Mouse (Mus musculus) heart, postnatal 14 days (tissue): ENCODE data around the gene Eif4a2. TPM values are rescaled to one million over a fixed set of nuclear protein-coding genes. Genes with fewer than 3 reads are reported as not detected.

Experiments
- DNase-seq, 2 experiments: peaks; one replicate each; pipeline ENCODE4 v3.0.0; 2021 to 2022
- intact Hi-C: fragments of 180-260 bp; cut with DNase I; formaldehyde crosslinking; loops from one replicate; pipeline ENCODE4 v1.15.1; 2025
- microRNA-seq, 2 experiments: library from miRNA; unstranded; fragments of <30 nt; microRNA quantifications; one replicate each; pipeline ENCODE4 v1.2.0; 2021 to 2022
- total RNA-seq, 2 experiments: library from RNA; stranded (reverse); gene quantifications; 2 replicates each; pipeline ENCODE4 v1.2.3; 2021

Gene Eif4a2
- total RNA-seq, 2 experiments from 2014 or later, result 264 to 305 TPM

GRCm38 (mm10) chr16:23130303-23130702 lies 23.1 kb downstream of the Eif4a2 start:
- intact Hi-C loops, result no loop called here
- no peak for DNase-seq

GRCm38 (mm10) chr16:23132336-23132735 lies 25.1 kb downstream of the Eif4a2 start:
- DNase-seq, result no peak
- intact Hi-C loops, result no loop called here

- DNase-seq, result peak in 1 of 2 experiments; percentile 24
- intact Hi-C loops, result loop anchor here (1.0 to 2.0 kb wide), 2 partner anchors 46 to 259 kb away; no protein-coding TSS in a partner anchor
Measured at GRCm38 (mm10) chr16:23135421-23136149, 28.3 kb downstream of the Eif4a2 start.

GRCm38 (mm10) chr16:23136406-23136970 lies 29.2 kb downstream of the Eif4a2 start:
- intact Hi-C loops, result no loop called here
- DNase-seq, result no peak

GRCm38 (mm10) chr16:23140911-23141310 lies 33.7 kb downstream of the Eif4a2 start:
- intact Hi-C loops, result no loop called here
- DNase-seq, result no peak

- intact Hi-C loops, result no loop called here
- DNase-seq, result no peak
Measured at GRCm38 (mm10) chr16:23144326-23144725, 37.1 kb downstream of the Eif4a2 start.

GRCm38 (mm10) chr16:23145211-23145610 lies 38.0 kb downstream of the Eif4a2 start:
- intact Hi-C loops, result no loop called here

GRCm38 (mm10) chr16:23146280-23146679 lies 39.0 kb downstream of the Eif4a2 start, which contains the start of gene Adipoq:
Gene Adipoq (plus strand): TSS chr16:23146536.
- no peak for DNase-seq
- intact Hi-C loops, result no loop called here

More at GRCm38 (mm10) chr16:23145211-23145610, 38.0 kb downstream of the Eif4a2 start:
- DNase-seq, result no peak

GRCm38 (mm10) chr16:23148936-23149335 lies 41.7 kb downstream of the Eif4a2 start:
- intact Hi-C loops, result no loop called here
- DNase-seq, result no peak

GRCm38 (mm10) chr16:23149396-23149795 lies 42.2 kb downstream of the Eif4a2 start:
- intact Hi-C loops, result no loop called here
- DNase-seq, result no peak

- DNase-seq, result peak; percentile 28 to 47
- intact Hi-C loops, result loop anchor here (1.0 to 2.0 kb wide), 2 partner anchors 73 to 252 kb away; partner anchors contain the start of gene St6gal1
Measured at GRCm38 (mm10) chr16:23151423-23151822, 44.2 kb downstream of the Eif4a2 start.

- intact Hi-C loops, result no loop called here
- no peak for DNase-seq
Measured at GRCm38 (mm10) chr16:23154261-23154660, 47.0 kb downstream of the Eif4a2 start.

GRCm38 (mm10) chr16:23157013-23157412 lies 49.8 kb downstream of the Eif4a2 start:
- intact Hi-C loops, result no loop called here
- DNase-seq, result no peak

- DNase-seq, result no peak
- intact Hi-C loops, result no loop called here
Measured at GRCm38 (mm10) chr16:23158292-23158691, 51.0 kb downstream of the Eif4a2 start.

- no peak for DNase-seq
- intact Hi-C loops, result no loop called here
Measured at GRCm38 (mm10) chr16:23158957-23159356, 51.7 kb downstream of the Eif4a2 start.

GRCm38 (mm10) chr16:23159749-23160148 lies 52.5 kb downstream of the Eif4a2 start:
- DNase-seq, result no peak
- intact Hi-C loops, result no loop called here

- intact Hi-C loops, result no loop called here
Measured at GRCm38 (mm10) chr16:23162116-23162515, 54.9 kb downstream of the Eif4a2 start.

More at GRCm38 (mm10) chr16:23162116-23162515, 54.9 kb downstream of the Eif4a2 start:
- DNase-seq, result no peak

Small RNA genes within 50 kb of the gene (microRNA-seq; reads per million reads assigned to microRNA genes)
- gene Gm49346, result 0 reads per million in 2 experiments

Other genes starting within 250 kb of the Eif4a2 start
- gene Tbccd1, start 249.8 kb upstream of the Eif4a2 start, total RNA-seq, result 1 to 10 TPM; 9.1 to 9.9 TPM
- gene Dnajb11, start 249.6 kb upstream of the Eif4a2 start, total RNA-seq, result 10 to 100 TPM; 47.6 to 54.3 TPM
- gene Ahsg, start 216.2 kb upstream of the Eif4a2 start, total RNA-seq, result 10 to 100 TPM in 1 of 2 experiments, 1 to 10 TPM in 1; 8.8 to 16.6 TPM
- not detected for gene Fetub, start 189.1 kb upstream of the Eif4a2 start, total RNA-seq
- gene Hrg, start 156.4 kb upstream of the Eif4a2 start, total RNA-seq, result not detected
- gene Kng2, start 78.0 kb upstream of the Eif4a2 start, total RNA-seq, result under 1 TPM in 1 of 2 experiments, not detected in 1; 0.76 TPM
- gene Kng1, start 49.6 kb upstream of the Eif4a2 start, total RNA-seq, result not detected
- gene Rfc4, start 20.3 kb downstream of the Eif4a2 start, total RNA-seq, result 1 to 10 TPM; 4.4 to 9.3 TPM
- gene Adipoq, start 39.1 kb downstream of the Eif4a2 start, total RNA-seq, result 10 to 100 TPM in 1 of 2 experiments, 1 to 10 TPM in 1; 5.1 to 18.8 TPM
- 10 to 100 TPM; 12.4 to 13.3 TPM for gene St6gal1, start 117.3 kb downstream of the Eif4a2 start, total RNA-seq